17 mouse cellular contexts compared by ENCODE assay signal in genomic region chrX:60718794-60719193, GRCm38 (mm10).
DNase-seq lines count a peak whose midpoint lies in the region; ATAC-seq lines count a peak whose summit lies in the region.
"Had no signal": no experiment of that assay in that cellular context is flagged by ENCODE, and none has a peak within 500 bp of the region (broad histone marks: within the 10 kb centered on the region; RNA-seq: fewer than 3 reads in every experiment).

No protein-coding gene starts in this region.

- no peaks in the 10 kb centered on the region for H3K27me3 ChIP-seq in neural tube, embryonic 11.5 days (ENCODE audit: control insufficient read depth, insufficient read depth, low read length)
- H3K27me3 ChIP-seq in hindbrain, embryonic 11.5 days (ENCODE audit: control insufficient read depth, insufficient read depth, low read length): no peaks in the 10 kb centered on the region
- H3K27me3 ChIP-seq in midbrain, embryonic 12.5 days: no peaks in the 10 kb centered on the region
- H3K27me3 ChIP-seq: CH12.LX; lung, embryonic 15.5 days had no signal

- 18% methylated on average over 6 of the region's 6 CpGs for WGBS in neural tube, embryonic 11.5 days
- WGBS in hindbrain, embryonic 11.5 days: 21% methylated on average over 6 of the region's 6 CpGs
- WGBS in midbrain, embryonic 12.5 days: 22% methylated on average over 6 of the region's 6 CpGs

- no peak overlapping the region; the same call in 1 of the 2 replicates for H3K4me2 ChIP-seq in neural tube, embryonic 11.5 days (ENCODE audit: low read depth)
- H3K4me2 ChIP-seq in hindbrain, embryonic 11.5 days (replicated peaks; ENCODE audit: low read depth, low read length): no peak overlapping the region
- peak overlapping the region; percentile 44 for H3K4me2 ChIP-seq in midbrain, embryonic 12.5 days (replicated peaks)
- H3K4me2 ChIP-seq: liver, embryonic 11.5 days; lung, embryonic 15.5 days had no signal

- ATAC-seq in neural tube, embryonic 11.5 days (ENCODE audit: insufficient read depth, low FRiP score, low TSS enrichment): no peak
- no peak for ATAC-seq in hindbrain, embryonic 11.5 days (ENCODE audit: low FRiP score)
- ATAC-seq in midbrain, embryonic 12.5 days (ENCODE audit: low FRiP score, low read depth): no peak; the same call in 1 of the 2 replicates

- H3K36me3 ChIP-seq in neural tube, embryonic 11.5 days (ENCODE audit: control insufficient read depth, insufficient read depth, low read length): no peaks in the 10 kb centered on the region
- no peaks in the 10 kb centered on the region for H3K36me3 ChIP-seq in hindbrain, embryonic 11.5 days (ENCODE audit: control insufficient read depth, insufficient read depth, low read length)
- H3K36me3 ChIP-seq in midbrain, embryonic 12.5 days: no peaks in the 10 kb centered on the region
- H3K36me3 ChIP-seq: lung, embryonic 15.5 days had no signal

- H3K4me1 ChIP-seq in neural tube, embryonic 11.5 days (ENCODE audit: control insufficient read depth, insufficient read depth, low read length): no peaks in the 10 kb centered on the region
- H3K4me1 ChIP-seq in hindbrain, embryonic 11.5 days (replicated peaks; ENCODE audit: control insufficient read depth, insufficient read depth, low read length): no peaks in the 10 kb centered on the region
- H3K4me1 ChIP-seq in midbrain, embryonic 12.5 days: peaks cover 13% of the 10 kb centered on the region; the same call in 1 of the 2 replicates
- H3K4me1 ChIP-seq: lung, embryonic 15.5 days had no signal

- DNase-seq in neural tube, embryonic 11.5 days (ENCODE audit: low spot score): peak; percentile 11
- no peak for DNase-seq in neural tube, embryonic 10.5 days (ENCODE audit: extremely low spot score, low spot score)
- DNase-seq in hindbrain, embryonic 11.5 days (ENCODE audit: low spot score): peak; percentile 17
- no peak for DNase-seq in right cerebral cortex, adult 2 months (ENCODE audit: low spot score in 2 of 2)
- DNase-seq in MN1 (ENCODE audit: low spot score): no peak
- DNase-seq in B cell, adult 2 months: no peak
- DNase-seq: cerebellum, adult 9-10 months; gastrocnemius, postnatal 10 days; kidney, adult 18-20 months; retina, postnatal 1 day; spleen, adult 18-20 months; thymus, postnatal 36 days had no signal

- peak overlapping the region; percentile 62 for H3K27ac ChIP-seq in neural tube, embryonic 11.5 days (ENCODE audit: low read depth, low read length)
- H3K27ac ChIP-seq in hindbrain, embryonic 11.5 days (ENCODE audit: low read depth, low read length): peak overlapping the region; percentile 32
- H3K27ac ChIP-seq in midbrain, embryonic 12.5 days (replicated peaks): peak overlapping the region; percentile 69; the same call in 1 of the 2 replicates
- H3K27ac ChIP-seq: lung, embryonic 15.5 days; stomach, postnatal 0 days had no signal

- no peaks in the 10 kb centered on the region for H3K9me3 ChIP-seq in neural tube, embryonic 11.5 days (ENCODE audit: control insufficient read depth, low read length)
- H3K9me3 ChIP-seq in hindbrain, embryonic 11.5 days (ENCODE audit: control insufficient read depth, low read length): no peaks in the 10 kb centered on the region
- H3K9me3 ChIP-seq in midbrain, embryonic 12.5 days: no peaks in the 10 kb centered on the region
- H3K9me3 ChIP-seq: lung, embryonic 15.5 days had no signal

- H3K9ac ChIP-seq in neural tube, embryonic 11.5 days (ENCODE audit: low read length): no peak overlapping the region
- no peak overlapping the region for H3K9ac ChIP-seq in hindbrain, embryonic 11.5 days (ENCODE audit: low read depth, low read length)
- no peak overlapping the region for H3K9ac ChIP-seq in midbrain, embryonic 12.5 days (replicated peaks)
- H3K9ac ChIP-seq: lung, embryonic 15.5 days had no signal

- no peak overlapping the region for H3K4me3 ChIP-seq in neural tube, embryonic 11.5 days (ENCODE audit: low read depth, low read length)
- no peak overlapping the region for H3K4me3 ChIP-seq in hindbrain, embryonic 11.5 days (ENCODE audit: low read depth, low read length)
- no peak overlapping the region for H3K4me3 ChIP-seq in midbrain, embryonic 12.5 days
- H3K4me3 ChIP-seq: lung, embryonic 15.5 days had no signal

Comparison
In these comparisons a context has a peak if more than half of its experiments do, and no peak if none do; other contexts are left out.
1. DNase-seq: peak in neural tube, embryonic 11.5 days (single experiment) and hindbrain, embryonic 11.5 days (single experiment); none in neural tube, embryonic 10.5 days (single experiment), right cerebral cortex, adult 2 months (0 of 2), MN1 (single experiment) and B cell, adult 2 months (0 of 2).
2. Peak in every context shown above with its lines, with median percentiles within 50 percentile points of each other: H3K27ac ChIP-seq.